Mouse (Mus musculus): ENCODE data around the gene Cyp2d34. TPM values are rescaled to one million over a fixed set of nuclear protein-coding genes. Genes with fewer than 3 reads are reported as not detected.

Cyp2d34 gene
- polyA plus RNA-seq, 1 experiment from 2014 or later: not detected

- no peaks in the 10 kb centered on the region for H3K4me1 ChIP-seq (replicated peaks)
- no peak overlapping the region for H3K4me2 ChIP-seq
- WGBS: 89% methylated on average over 9 of the region's 9 CpGs
- H3K9ac ChIP-seq: no peak overlapping the region
- no peaks in the 10 kb centered on the region for H3K27me3 ChIP-seq
- no peak overlapping the region for H3K4me3 ChIP-seq
- no peaks in the 10 kb centered on the region for H3K36me3 ChIP-seq
- no peak overlapping the region for H3K27ac ChIP-seq
- no peaks in the 10 kb centered on the region for H3K9me3 ChIP-seq
- no peak for ATAC-seq (ENCODE audit: low FRiP score)
These were observed 38.1 kb downstream of the Cyp2d34 start for GRCm38 (mm10) chr15:82582621-82583020.

DNA sequence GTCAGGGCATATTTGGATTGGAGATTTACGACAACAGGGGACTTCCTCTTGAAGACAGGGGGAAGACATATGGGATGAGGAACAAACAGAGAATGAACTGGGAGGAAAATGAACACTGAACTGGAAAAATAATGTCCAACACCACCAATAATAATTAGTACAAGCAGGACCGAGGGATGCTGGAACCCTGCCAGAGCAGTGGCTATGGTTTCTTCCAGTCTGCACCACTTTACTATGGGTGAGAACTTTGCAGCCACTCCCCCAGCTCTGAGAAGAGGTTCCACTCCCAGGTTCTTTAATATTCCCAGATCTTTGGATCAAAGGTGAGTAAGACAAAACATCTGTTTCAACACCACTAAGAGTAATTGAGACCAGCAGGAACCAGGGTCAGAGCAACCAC is 41.7 kb downstream of the Cyp2d34 start:
- no peak overlapping the region for H3K27ac ChIP-seq
- H3K4me1 ChIP-seq (replicated peaks): no peaks in the 10 kb centered on the region
- no peak for ATAC-seq (ENCODE audit: low FRiP score)
- no peak overlapping the region for H3K4me2 ChIP-seq
- WGBS: 79% methylated on average over 2 of the region's 2 CpGs
- H3K27me3 ChIP-seq: no peaks in the 10 kb centered on the region
- no peaks in the 10 kb centered on the region for H3K9me3 ChIP-seq
- H3K36me3 ChIP-seq: no peaks in the 10 kb centered on the region
- no peak overlapping the region for H3K4me3 ChIP-seq
- H3K9ac ChIP-seq: no peak overlapping the region

GRCm38 (mm10) chr15:82572856-82573255 is 47.9 kb downstream of the Cyp2d34 start:
- Histone ChIP-seq H3K27ac (no peak overlapping the region), H3K4me1 (replicated peaks) (no peaks in the 10 kb centered on the region), H3K27me3 (no peaks in the 10 kb centered on the region), H3K4me3 (no peak overlapping the region), H3K4me2 (no peak overlapping the region), H3K9me3 (no peaks in the 10 kb centered on the region), H3K9ac (no peak overlapping the region), H3K36me3 (no peaks in the 10 kb centered on the region)
- WGBS: 65% methylated on average over 1 of the region's 1 CpGs
- ATAC-seq (ENCODE audit: low FRiP score): no peak

Small RNA genes lying within 50 kb of the gene (microRNA-seq; reads per million reads assigned to microRNA genes)
- gene Gm27463: not detected
- not detected for gene Gm27742

Other genes with a start within 250 kb of the Cyp2d34 start
- 2.1 and 2.6 TPM in 2 replicates for gene Cyp2d22, start 240.7 kb downstream of the Cyp2d34 start, polyA plus RNA-seq (2015; fragmentation: Nextera tagmentation; extraction: Ambion mirVana)
- not detected in 2 replicates for gene Cyp2d11, start 226.9 kb downstream of the Cyp2d34 start, polyA plus RNA-seq (2015; fragmentation: Nextera tagmentation; extraction: Ambion mirVana)
- gene Cyp2d10, start 213.8 kb downstream of the Cyp2d34 start, polyA plus RNA-seq (2015; fragmentation: Nextera tagmentation; extraction: Ambion mirVana): not detected in 2 replicates
- not detected in 2 replicates for gene Cyp2d9, start 187.5 kb downstream of the Cyp2d34 start, polyA plus RNA-seq (2015; fragmentation: Nextera tagmentation; extraction: Ambion mirVana)
- gene Cyp2d12, start 65.9 kb downstream of the Cyp2d34 start, polyA plus RNA-seq (2015; fragmentation: Nextera tagmentation; extraction: Ambion mirVana): not detected in 2 replicates
- not detected in 2 replicates for gene Cyp2d40, start 143.2 kb upstream of the Cyp2d34 start, polyA plus RNA-seq (2015; fragmentation: Nextera tagmentation; extraction: Ambion mirVana)
- not detected in 2 replicates for gene Cyp2d26, start 173.3 kb upstream of the Cyp2d34 start, polyA plus RNA-seq (2015; fragmentation: Nextera tagmentation; extraction: Ambion mirVana)